Mouse (Mus musculus): ENCODE results near the gene Rsbn1. TPM values are rescaled to one million over a fixed set of nuclear protein-coding genes. Genes with fewer than 3 reads are reported as not detected.

The Rsbn1 gene
- polyA plus RNA-seq (2016; fragmentation: Nextera tagmentation; extraction: Ambion mirVana), result 14.4 TPM in 2 replicates

DNA sequence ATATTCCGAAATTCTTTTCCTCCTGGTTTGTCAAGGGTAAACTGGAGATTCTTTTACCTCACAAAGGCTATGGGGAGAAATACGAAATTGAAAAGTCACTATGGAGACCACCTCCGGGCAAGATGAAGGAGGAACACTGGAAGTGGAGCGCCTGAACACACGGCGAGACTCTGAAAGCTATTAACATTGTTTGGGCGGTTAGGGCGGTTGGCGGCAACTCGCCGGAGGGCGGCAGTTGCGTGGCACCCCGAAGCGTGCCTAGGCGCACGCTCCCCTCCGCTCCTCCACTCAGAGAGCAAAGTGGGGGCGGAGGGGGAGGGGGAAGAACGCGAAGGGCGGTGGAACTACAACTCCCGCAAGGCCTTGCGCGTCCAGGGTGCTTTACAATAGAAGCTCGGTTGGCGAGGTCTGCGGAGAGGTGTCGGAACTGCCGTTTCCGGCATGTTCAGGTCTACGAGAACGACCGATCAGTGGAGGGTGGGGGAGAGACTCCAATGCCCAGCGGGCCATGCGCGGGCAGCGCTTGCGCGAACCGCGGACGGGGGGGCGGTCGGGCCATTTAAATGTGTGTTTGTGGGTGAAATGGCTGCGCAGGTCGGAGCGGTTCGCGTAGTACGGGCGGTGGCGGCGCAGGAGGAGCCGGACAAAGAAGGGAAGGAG, at the start of gene Rsbn1:
TSS of gene Rsbn1 (plus strand) at position 111 of the 660 bp plus-strand sequence.
- H3K27me3 ChIP-seq (replicated peaks; ENCODE audit: low read depth, poor library complexity, severe bottlenecking), result no peaks in the 10 kb centered on the region
- peaks cover 20% of the 10 kb centered on the region for H3K4me1 ChIP-seq
- peak; percentile 98 for DNase-seq (ENCODE audit: low spot score)
- peak within 1 kb of the TSS; percentile 97 for H3K4me3 ChIP-seq
- under 1% methylated on average over 53 of the region's 55 CpGs for WGBS
- peak within 1 kb of the TSS; percentile 97 for H3K27ac ChIP-seq (replicated peaks)
- H3K36me3 ChIP-seq (replicated peaks), result no peaks in the 10 kb centered on the region
- no peaks in the 10 kb centered on the region for H3K9me3 ChIP-seq

DNA sequence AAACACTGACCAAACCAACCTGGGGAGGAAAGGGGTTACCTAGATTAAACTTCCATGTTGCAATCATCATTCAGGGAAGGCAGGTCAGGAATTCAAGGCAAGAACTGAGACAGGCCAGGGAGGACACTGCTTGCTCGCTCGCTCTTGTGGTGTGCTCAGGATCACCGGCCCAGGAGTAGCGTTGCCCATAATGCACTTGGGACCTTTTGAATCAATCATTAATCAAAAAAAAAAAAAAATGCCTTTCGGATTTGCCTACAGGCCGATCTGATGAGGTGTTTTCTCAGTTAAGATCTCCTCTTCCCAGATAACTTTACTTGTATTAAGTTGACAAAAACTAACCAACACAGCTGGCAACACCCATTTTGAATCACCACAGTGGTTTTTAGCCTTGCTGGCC, 49.7 kb upstream of the Rsbn1 start:
- Histone ChIP-seq H3K27me3 (replicated peaks; ENCODE audit: low read depth, poor library complexity, severe bottlenecking) (no peaks in the 10 kb centered on the region), H3K9me3 (no peaks in the 10 kb centered on the region), H3K4me1 (no peaks in the 10 kb centered on the region), H3K36me3 (replicated peaks) (no peaks in the 10 kb centered on the region), H3K4me3 (no peak overlapping the region), H3K27ac (replicated peaks) (no peak overlapping the region)
- no peak for DNase-seq (ENCODE audit: low spot score)
- 91% methylated on average over 6 of the region's 6 CpGs for WGBS

DNA sequence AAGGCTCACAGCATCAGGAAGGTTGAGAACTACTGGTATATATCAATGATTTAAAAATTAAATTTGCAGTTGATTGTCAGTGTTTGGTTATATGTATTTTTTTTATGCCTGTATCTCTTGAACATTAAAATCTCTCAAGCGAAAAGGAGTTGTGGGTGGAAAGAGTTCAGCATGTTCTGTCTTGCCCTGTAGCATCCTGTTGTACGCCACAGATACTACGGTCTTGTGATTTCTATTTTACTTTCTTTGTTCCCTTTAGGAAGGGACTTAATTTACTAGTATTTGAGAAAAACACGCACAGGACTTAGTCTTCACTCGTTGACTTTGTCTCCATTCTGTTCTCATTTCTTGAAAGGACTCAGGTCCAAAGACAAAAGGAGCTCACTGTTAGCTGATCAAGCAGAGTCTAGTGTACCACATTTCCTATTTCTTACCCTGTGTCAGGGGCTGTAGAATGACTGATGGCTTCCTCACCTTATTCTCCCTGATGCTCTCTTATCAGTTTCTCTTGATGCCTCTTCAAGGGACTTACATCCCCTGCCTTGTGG, 46.4 kb upstream of the Rsbn1 start:
- H3K4me1 ChIP-seq, result no peaks in the 10 kb centered on the region
- WGBS, result 88% methylated on average over 5 of the region's 5 CpGs
- H3K4me3 ChIP-seq, result no peak overlapping the region
- no peak overlapping the region for H3K27ac ChIP-seq (replicated peaks)
- DNase-seq (ENCODE audit: low spot score), result no peak
- H3K36me3 ChIP-seq (replicated peaks), result no peaks in the 10 kb centered on the region
- H3K9me3 ChIP-seq, result no peaks in the 10 kb centered on the region
- no peaks in the 10 kb centered on the region for H3K27me3 ChIP-seq (replicated peaks; ENCODE audit: low read depth, poor library complexity, severe bottlenecking)

DNA sequence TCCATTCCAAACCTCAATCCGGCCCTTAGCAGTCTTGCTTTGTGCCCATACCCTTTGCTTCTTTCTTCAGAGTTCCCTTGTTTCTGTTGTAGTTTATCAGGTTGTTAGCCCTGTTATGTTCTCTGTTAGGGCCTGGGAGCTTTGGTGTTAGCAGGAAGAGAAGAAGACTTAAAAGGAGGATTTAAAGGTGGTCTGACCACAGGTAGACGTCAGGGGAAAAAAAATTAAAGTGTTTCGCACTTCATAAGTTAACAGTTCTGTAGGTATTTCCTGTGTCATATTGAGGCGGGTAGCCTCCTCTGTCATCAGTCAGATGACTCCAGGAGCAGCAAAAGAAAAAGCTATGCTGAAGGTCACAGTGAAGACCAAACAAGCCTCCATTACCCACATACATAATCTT, 45.9 kb upstream of the Rsbn1 start:
- no peak for DNase-seq (ENCODE audit: low spot score)
- H3K9me3 ChIP-seq, result no peaks in the 10 kb centered on the region
- H3K27me3 ChIP-seq (replicated peaks; ENCODE audit: low read depth, poor library complexity, severe bottlenecking), result no peaks in the 10 kb centered on the region
- WGBS, result 87% methylated on average over 4 of the region's 4 CpGs
- H3K4me3 ChIP-seq, result no peak overlapping the region
- no peak overlapping the region for H3K27ac ChIP-seq (replicated peaks)
- H3K4me1 ChIP-seq, result no peaks in the 10 kb centered on the region
- no peaks in the 10 kb centered on the region for H3K36me3 ChIP-seq (replicated peaks)

DNA sequence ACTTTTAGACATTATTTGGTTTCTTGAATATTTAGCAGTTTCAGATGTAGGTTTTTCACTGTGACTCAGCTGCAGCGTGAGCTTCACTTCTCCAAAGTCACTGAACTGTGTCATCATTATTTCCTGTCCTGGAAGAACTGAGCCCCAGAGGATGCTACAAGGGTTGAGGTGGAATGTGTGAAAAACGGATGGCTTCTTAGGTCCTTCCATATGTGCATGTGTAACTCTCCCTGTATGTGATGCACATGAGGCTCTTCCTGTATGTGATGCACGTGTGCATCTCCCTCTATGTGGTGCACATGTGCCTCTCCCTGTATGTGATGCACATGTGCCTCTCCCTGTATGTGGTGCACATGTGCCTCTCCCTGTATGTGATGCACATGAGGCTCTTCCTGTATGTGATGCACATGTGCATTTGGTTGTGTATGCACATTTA, 41.2 kb upstream of the Rsbn1 start:
- Histone ChIP-seq H3K4me1 (no peaks in the 10 kb centered on the region), H3K4me3 (no peak overlapping the region), H3K36me3 (replicated peaks) (no peaks in the 10 kb centered on the region), H3K27ac (replicated peaks) (no peak overlapping the region), H3K9me3 (no peaks in the 10 kb centered on the region), H3K27me3 (replicated peaks; ENCODE audit: low read depth, poor library complexity, severe bottlenecking) (no peaks in the 10 kb centered on the region)
- no peak for DNase-seq (ENCODE audit: low spot score)
- WGBS, result 72% methylated on average over 3 of the region's 3 CpGs

DNA sequence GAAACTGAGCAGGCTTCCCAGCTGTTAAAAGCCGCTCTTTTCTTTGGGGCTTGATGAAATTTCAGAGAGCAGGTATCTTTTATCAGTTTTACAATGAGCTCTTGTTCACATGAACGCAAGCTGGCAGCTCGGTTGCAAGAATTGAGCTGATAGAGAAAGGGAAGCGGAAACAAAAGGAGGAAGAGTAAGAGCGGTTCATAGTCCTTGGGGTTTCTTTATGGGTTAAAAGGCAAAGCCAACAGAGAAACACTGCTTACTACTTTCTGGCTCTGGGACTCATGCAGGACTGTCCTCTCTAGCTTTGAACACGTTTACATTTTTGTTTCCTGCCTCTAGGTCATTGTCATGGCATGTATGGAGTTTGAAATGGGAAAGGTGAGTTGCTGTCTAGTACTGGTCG, 39.6 kb upstream of the Rsbn1 start:
- no peaks in the 10 kb centered on the region for H3K4me1 ChIP-seq
- no peaks in the 10 kb centered on the region for H3K9me3 ChIP-seq
- WGBS, result 75% methylated on average over 7 of the region's 7 CpGs
- no peak overlapping the region for H3K4me3 ChIP-seq
- no peaks in the 10 kb centered on the region for H3K36me3 ChIP-seq (replicated peaks)
- DNase-seq (ENCODE audit: low spot score), result no peak
- no peak overlapping the region for H3K27ac ChIP-seq (replicated peaks)
- H3K27me3 ChIP-seq (replicated peaks; ENCODE audit: low read depth, poor library complexity, severe bottlenecking), result no peaks in the 10 kb centered on the region

DNA sequence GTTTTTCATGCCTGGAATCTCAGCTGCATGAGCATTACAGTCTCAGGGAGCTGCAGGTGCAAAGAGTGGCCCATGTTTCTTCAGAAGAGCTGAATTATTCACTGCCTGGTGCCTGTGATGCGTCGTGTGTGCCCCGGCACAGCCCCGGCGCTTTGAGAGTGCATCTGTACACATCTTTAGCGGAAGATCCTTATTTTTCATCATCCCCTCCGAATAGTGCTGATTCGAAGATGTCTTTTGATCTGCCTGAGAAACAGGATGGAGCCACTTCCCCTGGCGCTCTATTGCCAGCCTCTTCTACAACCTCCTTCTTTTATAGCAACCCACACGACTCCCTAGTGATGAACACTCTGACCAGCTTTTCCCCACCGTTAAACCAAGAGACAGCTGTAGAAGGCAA, 28.0 kb upstream of the Rsbn1 start:
- Histone ChIP-seq H3K27me3 (replicated peaks; ENCODE audit: low read depth, poor library complexity, severe bottlenecking) (no peaks in the 10 kb centered on the region), H3K27ac (replicated peaks) (no peak overlapping the region), H3K9me3 (no peaks in the 10 kb centered on the region), H3K4me3 (no peak overlapping the region), H3K36me3 (replicated peaks) (no peaks in the 10 kb centered on the region), H3K4me1 (no peaks in the 10 kb centered on the region)
- no peak for DNase-seq (ENCODE audit: low spot score)
- 81% methylated on average over 11 of the region's 11 CpGs for WGBS

DNA sequence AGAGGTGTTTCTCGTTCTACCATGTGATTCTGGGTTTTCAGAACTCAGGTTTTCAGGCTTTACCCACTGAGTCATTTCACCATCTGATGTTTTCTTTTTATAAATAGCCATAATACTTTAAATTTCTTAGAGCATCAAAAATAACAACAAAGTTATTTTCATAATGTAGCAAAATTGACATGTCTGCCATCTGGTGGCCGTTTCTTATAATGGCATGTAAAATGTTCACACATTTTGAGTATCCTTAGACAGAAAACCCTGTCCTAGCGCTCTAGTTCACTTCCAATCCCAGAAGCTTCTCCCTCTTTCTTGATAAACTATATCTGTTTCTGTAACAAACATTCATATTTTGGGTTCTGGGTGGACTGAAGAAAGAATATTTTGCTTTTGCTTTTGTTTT, 26.3 kb upstream of the Rsbn1 start:
- Histone ChIP-seq H3K36me3 (replicated peaks) (no peaks in the 10 kb centered on the region), H3K27ac (replicated peaks) (no peak overlapping the region), H3K4me1 (peaks cover 9% of the 10 kb centered on the region), H3K9me3 (no peaks in the 10 kb centered on the region), H3K4me3 (no peak overlapping the region), H3K27me3 (replicated peaks; ENCODE audit: low read depth, poor library complexity, severe bottlenecking) (no peaks in the 10 kb centered on the region)
- WGBS, result 34% methylated on average over 3 of the region's 3 CpGs
- DNase-seq (ENCODE audit: low spot score), result no peak

DNA sequence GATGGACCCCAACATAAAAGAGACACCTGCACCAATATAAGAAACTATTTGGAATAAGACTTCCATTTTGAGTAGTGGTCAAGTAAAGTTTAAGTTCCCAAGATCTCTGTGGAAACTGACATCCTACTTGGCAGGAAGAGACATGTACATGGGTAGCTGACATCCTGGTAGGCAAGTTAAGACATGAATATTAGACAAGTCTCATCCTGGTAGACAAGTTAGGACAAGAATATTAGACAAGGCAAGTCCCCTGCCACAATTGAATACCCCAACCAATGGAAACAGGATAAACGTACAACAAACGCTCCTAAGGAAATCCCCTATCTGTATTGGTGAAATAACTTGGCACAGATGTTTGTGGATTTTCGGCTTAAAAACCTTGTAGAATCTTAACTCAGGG, 20.5 kb upstream of the Rsbn1 start:
- no peaks in the 10 kb centered on the region for H3K9me3 ChIP-seq
- 84% methylated on average over 3 of the region's 3 CpGs for WGBS
- no peaks in the 10 kb centered on the region for H3K36me3 ChIP-seq (replicated peaks)
- DNase-seq (ENCODE audit: low spot score), result no peak
- H3K27ac ChIP-seq (replicated peaks), result no peak overlapping the region
- H3K4me3 ChIP-seq, result no peak overlapping the region
- H3K27me3 ChIP-seq (replicated peaks; ENCODE audit: low read depth, poor library complexity, severe bottlenecking), result no peaks in the 10 kb centered on the region
- H3K4me1 ChIP-seq, result peaks cover 11% of the 10 kb centered on the region

DNA sequence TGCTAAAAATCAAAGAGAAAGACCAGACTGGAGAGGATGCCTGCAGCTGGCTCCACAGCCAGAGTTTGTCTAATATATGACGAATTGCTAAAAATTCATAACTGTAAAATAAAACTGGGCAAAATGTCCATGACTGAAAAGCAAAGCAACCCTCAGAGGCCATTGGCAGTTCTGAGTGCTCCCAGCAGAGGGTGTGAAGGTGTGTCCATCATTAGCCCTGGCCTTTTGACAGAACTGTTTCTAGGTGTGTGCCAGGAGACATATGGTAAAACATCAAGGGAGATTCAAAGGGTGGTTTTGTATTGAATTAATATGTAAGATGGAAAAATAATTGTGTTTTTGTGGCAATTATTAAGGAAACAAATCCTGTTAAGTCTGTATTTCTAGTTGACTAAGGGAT, 9.2 kb upstream of the Rsbn1 start:
- DNase-seq (ENCODE audit: low spot score), result no peak
- WGBS, result 78% methylated on average over 1 of the region's 1 CpGs
- H3K4me1 ChIP-seq, result no peaks in the 10 kb centered on the region

DNA sequence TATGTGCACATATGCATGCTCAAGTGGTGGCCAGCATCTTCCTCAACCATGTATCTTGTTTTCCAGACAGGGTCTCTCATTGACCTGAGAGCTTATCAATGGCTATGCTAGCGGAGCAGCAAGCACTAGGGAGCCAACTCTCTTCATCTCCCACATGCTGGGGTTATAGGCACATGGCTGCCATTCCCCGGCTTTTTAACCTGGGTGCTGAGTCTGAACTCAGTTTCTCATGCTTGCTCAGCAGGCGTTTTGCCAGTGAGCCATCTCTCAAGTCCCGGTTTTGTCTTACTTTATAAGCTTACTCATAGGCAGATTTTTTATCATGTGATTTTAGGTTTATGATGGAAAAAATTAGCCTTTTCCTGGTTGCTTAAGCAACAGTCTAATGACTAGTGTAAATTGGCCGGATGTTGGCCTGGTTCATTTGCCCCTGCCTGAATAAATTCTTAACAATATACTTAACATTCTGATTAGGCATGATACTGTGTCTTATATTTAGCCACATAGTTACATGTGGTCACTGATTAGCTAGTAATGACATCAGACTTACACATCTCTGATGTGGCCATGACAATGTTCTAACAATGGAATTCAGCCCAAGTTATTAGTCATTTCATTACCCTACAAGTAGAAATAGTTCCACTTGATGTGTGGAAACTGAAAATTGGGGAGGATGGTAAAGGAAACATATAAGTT, 6.4 kb upstream of the Rsbn1 start:
- DNase-seq (ENCODE audit: low spot score), result no peak
- no peak overlapping the region for H3K4me3 ChIP-seq
- H3K4me1 ChIP-seq, result no peaks in the 10 kb centered on the region
- no peaks in the 10 kb centered on the region for H3K36me3 ChIP-seq (replicated peaks)
- no peaks in the 10 kb centered on the region for H3K9me3 ChIP-seq
- no peak overlapping the region for H3K27ac ChIP-seq (replicated peaks)
- H3K27me3 ChIP-seq (replicated peaks; ENCODE audit: low read depth, poor library complexity, severe bottlenecking), result no peaks in the 10 kb centered on the region
- WGBS, result 78% methylated on average over 5 of the region's 5 CpGs

More for the DNA sequence above, 9.2 kb upstream of the Rsbn1 start:
- Histone ChIP-seq H3K36me3 (replicated peaks) (no peaks in the 10 kb centered on the region), H3K9me3 (no peaks in the 10 kb centered on the region), H3K27ac (replicated peaks) (no peak overlapping the region), H3K4me3 (no peak overlapping the region), H3K27me3 (replicated peaks; ENCODE audit: low read depth, poor library complexity, severe bottlenecking) (no peaks in the 10 kb centered on the region)

DNA sequence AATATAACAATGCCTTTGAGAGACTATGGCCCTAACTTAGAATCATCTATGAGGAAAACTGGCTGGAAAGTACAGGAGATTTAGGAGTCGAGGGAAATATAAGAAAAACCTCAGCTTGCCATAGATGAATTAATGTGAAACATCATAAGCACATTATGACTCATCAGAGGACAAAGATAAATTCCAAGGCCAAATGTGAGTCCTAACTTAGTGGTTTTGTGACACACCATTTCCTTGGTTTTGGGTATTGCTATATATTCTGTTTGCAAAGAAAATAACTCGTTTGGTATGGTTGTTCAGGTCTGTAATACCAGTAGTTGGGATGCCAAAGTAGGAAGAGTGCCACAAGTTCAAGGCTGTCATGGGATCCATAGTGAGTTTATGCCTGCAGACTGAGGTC, 5.1 kb upstream of the Rsbn1 start:
- WGBS, result 75% methylated on average over 2 of the region's 2 CpGs
- Histone ChIP-seq H3K4me1 (0 out of 2 replicates have a peak, but pooled peaks cover 3% of the 10 kb centered on the region), H3K4me3 (no peak overlapping the region), H3K9me3 (no peaks in the 10 kb centered on the region), H3K27me3 (replicated peaks; ENCODE audit: low read depth, poor library complexity, severe bottlenecking) (no peaks in the 10 kb centered on the region), H3K27ac (replicated peaks) (no peak overlapping the region), H3K36me3 (replicated peaks) (no peaks in the 10 kb centered on the region)
- DNase-seq (ENCODE audit: low spot score), result no peak

DNA sequence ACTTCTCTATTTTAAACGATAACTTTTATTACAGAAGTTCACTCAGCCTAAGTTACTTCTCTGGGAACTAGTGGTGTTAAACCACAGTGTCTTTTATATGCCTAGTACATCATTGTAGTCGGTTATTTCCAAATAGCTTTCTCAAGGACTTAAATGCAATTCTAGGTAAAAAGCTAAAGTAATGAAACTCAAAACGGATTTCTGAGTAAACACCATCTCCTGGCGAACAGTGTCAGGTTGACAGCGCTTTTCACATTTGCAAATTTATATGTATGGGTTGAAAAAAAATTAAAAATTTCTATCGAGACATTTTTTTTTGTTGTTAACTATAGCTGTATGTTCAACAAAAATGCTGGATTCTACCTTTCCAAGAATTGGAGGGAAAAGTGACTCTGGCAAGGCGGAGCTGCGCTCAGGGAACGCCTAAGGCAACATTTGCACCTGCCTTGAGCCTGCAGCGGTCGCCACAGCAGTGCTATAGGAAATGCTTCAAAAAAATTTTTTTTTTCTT, 414 bp upstream of the Rsbn1 start:
- no peaks in the 10 kb centered on the region for H3K36me3 ChIP-seq (replicated peaks)
- H3K4me3 ChIP-seq, result peak overlapping the region; percentile 97
- DNase-seq (ENCODE audit: low spot score), result no peak
- WGBS, result 10% methylated on average over 11 of the region's 11 CpGs
- no peaks in the 10 kb centered on the region for H3K27me3 ChIP-seq (replicated peaks; ENCODE audit: low read depth, poor library complexity, severe bottlenecking)
- H3K27ac ChIP-seq (replicated peaks), result peak overlapping the region; percentile 97
- no peaks in the 10 kb centered on the region for H3K9me3 ChIP-seq
- peaks cover 20% of the 10 kb centered on the region for H3K4me1 ChIP-seq
